Mouse (Mus musculus) megakaryocyte progenitor cell, adult 5-6 weeks (primary cell): Measurements from ENCODE around the gene Rcc2. TPM values are rescaled to one million over a fixed set of nuclear protein-coding genes. Genes with fewer than 3 reads are reported as not detected.

Source experiments
- ATAC-seq: replicated peaks from 2 replicates; pipeline ENCODE4 v1.8.0; 2016; ENCODE audit warnings: mild to moderate bottlenecking, moderate TSS enrichment, inconsistent platforms; ENCODE audit not compliant: poor library complexity
- total RNA-seq, 2 experiments: library from RNA; stranded (forward) in 1 of 2; stranded (reverse) in 1 of 2; fragments of 157-497, 149-512 nt in 1 of 2; fragments of 200-1000 nt in 1 of 2; gene quantifications; 2 replicates each; pipeline versions ENCODE4 v1.2.3 to v1.2.4; 2015 to 2017

Gene Rcc2
- total RNA-seq (2015) (76.5 and 77.3 TPM in 2 replicates), total RNA-seq (2017) (152 and 159 TPM in 2 replicates)

GRCm38 (mm10) chr4:140700269-140701018, at the start of gene Rcc2:
Gene Rcc2, plus strand, starts transcription at chr4:140700541.
- no peak for ATAC-seq

GRCm38 (mm10) chr4:140653835-140654583, 46.3 kb upstream of the Rcc2 start:
- ATAC-seq, result peak; percentile 35

GRCm38 (mm10) chr4:140654798-140655197, 45.5 kb upstream of the Rcc2 start:
- no peak for ATAC-seq

DNA sequence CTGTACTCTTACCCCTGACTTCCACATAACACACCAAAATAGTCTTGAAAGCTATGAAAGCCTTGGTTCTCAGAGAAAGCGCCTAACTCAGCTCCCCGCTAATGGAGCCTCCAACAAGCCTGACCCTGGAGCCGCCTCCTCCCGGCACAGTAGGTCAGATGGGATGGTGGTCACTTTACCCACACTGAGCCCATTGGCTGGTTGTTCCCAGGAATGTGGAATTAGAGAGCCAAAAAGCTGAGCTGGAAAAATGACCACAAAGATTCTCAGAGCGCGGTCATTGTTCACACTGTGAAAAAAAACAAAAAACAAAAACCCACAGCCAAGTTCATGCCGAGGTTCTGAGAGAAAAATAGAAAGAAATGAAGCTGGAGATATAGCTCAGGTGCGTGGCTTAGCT, 43.8 kb upstream of the Rcc2 start:
- no peak for ATAC-seq

DNA sequence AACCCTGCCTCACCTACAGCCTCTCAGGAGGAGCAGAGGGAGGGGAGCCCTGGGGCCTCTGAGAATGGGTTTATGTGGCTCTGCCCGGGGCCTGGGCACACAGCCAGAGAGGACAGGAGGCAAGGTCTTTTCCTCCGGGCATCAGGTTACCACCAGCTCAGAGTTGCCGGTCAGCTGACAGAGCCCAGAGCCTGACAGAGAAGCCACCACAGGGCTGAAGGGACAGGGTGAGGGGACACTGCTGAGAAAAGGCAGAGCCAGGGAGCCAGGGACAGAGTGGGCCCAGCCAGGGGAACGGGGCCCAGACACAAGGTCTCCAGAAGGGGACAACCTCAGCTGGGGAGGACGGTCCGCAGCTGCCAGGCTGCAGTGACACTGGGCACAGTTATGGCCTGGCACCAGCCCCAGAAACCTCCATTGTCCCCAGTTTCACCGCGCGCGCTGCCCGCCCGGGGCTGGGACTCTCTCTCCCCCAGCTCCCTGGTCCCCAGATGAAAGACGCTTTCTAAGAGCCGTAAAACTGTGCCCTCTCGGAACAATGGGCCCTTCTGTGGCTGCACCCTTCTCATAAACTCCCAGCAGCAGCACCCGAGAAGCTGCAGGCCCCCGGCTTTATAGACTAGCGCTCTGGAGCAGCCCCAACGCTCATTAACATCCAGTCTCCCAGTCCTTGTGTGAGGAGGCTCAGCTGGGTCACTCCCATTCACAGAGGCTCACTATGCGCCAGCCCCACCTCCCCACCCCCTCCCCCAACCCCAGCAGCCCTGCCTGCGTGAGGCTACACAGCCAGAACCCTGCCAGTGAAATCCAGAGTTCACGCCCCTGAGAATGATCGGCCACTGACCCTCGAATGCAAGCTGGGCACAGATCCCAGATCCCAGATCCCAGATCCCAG, 42.4 kb upstream of the Rcc2 start:
- no peak for ATAC-seq

GRCm38 (mm10) chr4:140661406-140662022, 38.8 kb upstream of the Rcc2 start:
- no peak for ATAC-seq

DNA sequence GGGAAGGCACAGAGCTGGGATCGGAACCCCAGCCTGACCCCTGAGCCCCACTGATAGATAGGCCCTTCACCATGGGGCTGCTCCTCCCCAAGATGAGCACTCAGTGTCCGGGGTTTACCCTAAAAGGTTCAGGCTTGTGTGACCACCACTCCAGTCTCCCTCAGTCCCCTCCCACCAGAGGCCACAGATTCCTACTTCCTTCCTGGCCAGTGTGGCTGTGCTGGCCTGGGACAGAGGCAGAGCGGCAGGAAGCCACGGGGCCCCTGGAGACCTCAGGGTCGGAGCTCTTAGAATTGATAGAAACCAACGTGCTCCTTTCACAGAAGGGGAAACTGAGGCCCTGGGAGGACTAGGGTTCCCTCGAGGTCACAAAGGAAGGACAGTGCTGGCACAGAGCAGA, 37.9 kb upstream of the Rcc2 start:
- peak; percentile 44 for ATAC-seq

DNA sequence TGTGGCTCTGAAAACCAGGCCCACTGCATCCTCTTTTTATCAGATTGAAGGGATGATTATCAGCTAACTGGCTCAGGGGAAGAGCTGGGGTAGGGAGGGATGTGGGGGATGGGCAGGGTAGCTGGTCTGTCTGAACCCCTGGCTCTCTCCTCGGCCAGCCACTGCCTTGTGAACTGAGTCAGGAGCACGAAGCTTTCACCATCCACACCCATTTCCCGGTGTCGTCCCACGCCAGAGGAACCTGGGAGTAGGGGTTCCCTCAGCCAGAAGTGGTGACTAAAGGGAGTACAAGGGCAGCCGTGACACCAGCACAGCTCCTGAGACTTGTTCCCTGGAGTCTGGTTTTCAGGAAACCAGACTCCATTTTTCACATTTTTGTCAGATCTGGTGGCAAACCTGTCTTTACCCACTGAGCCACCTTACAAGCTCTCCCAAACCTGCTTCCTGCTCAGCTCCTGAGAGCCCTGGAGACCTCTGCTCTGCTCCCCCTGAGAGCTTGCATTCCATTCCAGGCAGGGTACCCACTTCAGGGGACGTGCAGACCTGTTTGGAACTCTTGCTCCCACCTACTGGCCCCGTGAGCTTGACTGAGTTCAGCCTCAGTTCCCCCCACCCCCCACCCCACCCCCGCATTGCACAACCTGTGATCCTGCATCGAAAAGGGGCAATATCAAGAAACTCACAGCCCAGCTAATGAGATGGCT, 37.3 kb upstream of the Rcc2 start:
- ATAC-seq, result 0 out of 2 replicates have a peak, but pooled peaks have one; percentile 4

- ATAC-seq, result no peak
Observed at GRCm38 (mm10) chr4:140665053-140665452, 35.3 kb upstream of the Rcc2 start.

DNA sequence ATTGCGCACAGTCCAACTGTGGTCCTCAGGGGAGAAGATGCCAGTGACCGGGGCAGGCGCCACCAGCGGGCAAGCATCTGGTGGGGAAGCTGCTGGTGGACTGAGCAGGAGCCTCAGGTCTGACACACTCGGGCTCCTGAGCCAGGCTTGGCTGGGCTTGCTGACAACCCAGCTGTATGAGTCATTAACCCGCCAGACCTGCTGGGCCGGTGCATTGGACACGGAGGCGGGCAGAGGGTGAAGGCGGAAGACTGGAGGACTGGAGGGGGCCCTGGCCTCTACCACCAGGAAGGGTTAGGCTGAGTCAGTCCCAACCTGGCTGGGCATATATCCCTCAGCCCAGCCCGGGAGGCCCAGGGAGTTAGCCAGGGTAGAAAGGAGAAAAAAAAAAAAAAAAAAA, 34.6 kb upstream of the Rcc2 start, which contains the start of gene Arhgef10l:
Arhgef10l (minus strand) TSS at position 253 of the 400 bp plus-strand sequence.
- ATAC-seq, result no peak

GRCm38 (mm10) chr4:140667802-140668201, 32.5 kb upstream of the Rcc2 start:
- ATAC-seq, result no peak

DNA sequence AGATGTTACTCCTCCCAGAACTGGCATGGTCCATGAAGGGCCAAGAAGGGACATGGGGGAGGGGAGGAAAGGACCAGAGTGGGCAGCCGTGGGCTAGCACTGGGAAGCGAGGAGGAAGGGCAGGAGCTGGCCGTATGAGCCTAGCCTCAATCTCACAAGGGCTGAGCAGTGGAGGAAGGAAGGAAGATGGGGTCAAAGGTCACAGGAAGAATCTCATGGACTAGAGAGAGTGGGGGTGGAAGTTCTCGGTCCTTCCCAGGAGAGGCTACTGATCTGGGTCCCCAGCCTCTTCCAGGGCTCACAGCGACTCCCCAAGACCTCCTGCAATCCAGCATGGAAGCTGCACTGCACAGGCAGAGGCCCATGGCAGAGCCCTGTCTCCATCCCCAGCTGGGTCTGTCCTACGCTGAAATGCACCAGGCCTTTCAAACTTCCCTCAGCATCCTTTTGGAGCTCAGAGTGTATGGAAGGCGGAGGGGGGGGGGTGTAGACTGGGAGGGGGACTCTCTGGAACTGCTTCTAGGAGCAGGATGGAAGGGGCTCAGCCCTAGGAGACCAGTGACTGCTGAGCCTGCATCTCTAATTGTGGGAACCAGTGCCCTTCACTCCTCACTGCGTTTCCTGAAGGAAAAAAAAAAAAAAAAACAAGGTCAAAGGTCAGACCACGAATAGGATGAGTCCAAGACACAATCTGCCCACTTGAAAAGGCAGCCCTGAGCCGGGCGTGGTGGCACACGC, 26.6 kb upstream of the Rcc2 start:
- ATAC-seq, result no peak

GRCm38 (mm10) chr4:140674345-140674926, 25.9 kb upstream of the Rcc2 start:
- ATAC-seq, result peak; percentile 93

GRCm38 (mm10) chr4:140679038-140679437, 21.3 kb upstream of the Rcc2 start:
- ATAC-seq, result peak; percentile 51

- peak; percentile 78 for ATAC-seq
Observed at GRCm38 (mm10) chr4:140679723-140680380, 20.5 kb upstream of the Rcc2 start.

- peak; percentile 15; the same call in 1 of the 2 replicates for ATAC-seq
Observed at GRCm38 (mm10) chr4:140680731-140681397, 19.5 kb upstream of the Rcc2 start.

- peak; percentile 12 for ATAC-seq
Observed at GRCm38 (mm10) chr4:140683608-140684007, 16.7 kb upstream of the Rcc2 start.
